Mouse (Mus musculus): Measurements from ENCODE around the gene Sell. TPM values are rescaled to one million over a fixed set of nuclear protein-coding genes. Genes with fewer than 3 reads are reported as not detected.

The Sell gene
- polyA plus RNA-seq, 1 experiment: not detected

DNA sequence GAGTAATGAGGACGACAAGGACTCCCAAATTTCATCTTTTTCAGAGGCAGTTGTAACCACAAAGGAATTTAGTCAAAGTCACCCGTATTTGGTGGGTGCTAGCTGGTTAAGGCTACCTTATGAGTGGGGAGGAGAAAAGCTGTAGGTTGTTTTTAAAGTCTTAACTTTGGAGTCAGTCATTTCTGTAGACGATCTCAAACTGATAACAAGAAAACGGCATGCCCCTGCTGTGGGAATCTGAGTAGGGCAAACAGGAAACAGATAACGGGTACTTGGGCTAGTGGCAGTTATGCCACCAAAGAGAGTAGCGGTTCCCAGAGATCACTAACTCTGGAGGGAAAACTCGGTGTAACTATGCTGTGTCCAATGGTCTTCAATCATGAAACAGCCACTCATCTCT lies 12.0 kb downstream of the Sell start:
- H3K36me3 ChIP-seq (ENCODE audit: control insufficient read depth, insufficient read depth): no peaks in the 10 kb centered on the region
- H3K27me3 ChIP-seq (ENCODE audit: control insufficient read depth, insufficient read depth, insufficient read length): no peaks in the 10 kb centered on the region
- H3K4me3 ChIP-seq: no peak overlapping the region
- H3K79me2 ChIP-seq (ENCODE audit: control insufficient read depth, insufficient read depth): no peaks in the 10 kb centered on the region
- no peak overlapping the region for H3ac ChIP-seq (ENCODE audit: control insufficient read depth, insufficient read length)
- TF ChIP-seq TCF12 (IDR thresholded peaks at IDR 0.05; ENCODE audit: insufficient read depth, poor library complexity, severe bottlenecking) (no peak), POLR2AphosphoS2 (IDR thresholded peaks at IDR 0.05; ENCODE audit: insufficient read length, low read depth) (no peak), TCF3 (IDR thresholded peaks at IDR 0.05; ENCODE audit: insufficient read length, low read depth) (no peak), POLR2A (IDR thresholded peaks at IDR 0.05; ENCODE audit: insufficient read length, low read depth) (no peak), MAX (IDR thresholded peaks at IDR 0.05; ENCODE audit: low read depth) (no peak)
- no peak overlapping the region for H3K4me2 ChIP-seq (ENCODE audit: low read depth)

DNA sequence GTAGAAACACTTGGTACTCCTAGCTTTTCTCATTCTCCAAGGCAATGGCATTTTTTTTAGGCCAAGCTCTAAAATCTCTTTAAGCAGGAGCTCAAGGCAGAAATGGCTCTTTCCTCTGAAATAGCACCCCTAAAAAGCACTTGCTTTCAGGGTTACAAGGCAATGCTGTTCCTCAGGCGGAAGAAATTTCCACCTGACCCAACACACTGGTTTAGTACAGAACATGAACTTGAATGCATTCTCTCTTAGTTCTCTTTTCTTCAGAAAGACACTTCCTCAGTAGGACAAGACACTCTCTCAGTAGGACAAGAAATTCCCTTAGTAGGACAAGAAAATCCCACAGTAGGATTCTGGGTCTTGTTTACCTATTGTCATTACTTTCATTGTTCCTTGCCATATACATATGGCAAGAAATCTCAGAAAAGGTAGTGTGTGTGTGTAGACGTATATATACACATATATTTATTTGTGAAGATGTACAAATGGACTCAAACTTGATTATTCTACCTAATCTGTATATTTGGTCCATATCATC lies 12.9 kb downstream of the Sell start:
- Histone ChIP-seq H3K4me2 (ENCODE audit: low read depth) (no peak overlapping the region), H3K27me3 (ENCODE audit: control insufficient read depth, insufficient read depth, insufficient read length) (no peaks in the 10 kb centered on the region), H3ac (ENCODE audit: control insufficient read depth, insufficient read length) (no peak overlapping the region), H3K79me2 (ENCODE audit: control insufficient read depth, insufficient read depth) (no peaks in the 10 kb centered on the region), H3K4me3 (no peak overlapping the region), H3K36me3 (ENCODE audit: control insufficient read depth, insufficient read depth) (no peaks in the 10 kb centered on the region)
- TF ChIP-seq REST (IDR thresholded peaks at IDR 0.05; ENCODE audit: insufficient read depth, insufficient read length) (no peak), TCF3 (IDR thresholded peaks at IDR 0.05; ENCODE audit: insufficient read length, low read depth) (no peak), USF1 (IDR thresholded peaks at IDR 0.05; ENCODE audit: low read depth) (no peak), E2F4 (IDR thresholded peaks at IDR 0.05; ENCODE audit: insufficient read depth) (no peak), POLR2A (IDR thresholded peaks at IDR 0.05; ENCODE audit: insufficient read length, low read depth) (no peak), MYOD1 (IDR thresholded peaks at IDR 0.05; ENCODE audit: control insufficient read depth in 1 of 3, insufficient read length in 2 of 3, low read depth in 2 of 3) (no peak), MAX (IDR thresholded peaks at IDR 0.05; ENCODE audit: low read depth) (no peak), SRF (IDR thresholded peaks at IDR 0.05; ENCODE audit: control insufficient read depth, insufficient read length, low read depth) (no peak), POLR2AphosphoS2 (IDR thresholded peaks at IDR 0.05; ENCODE audit: insufficient read length, low read depth) (no peak), MYOG (IDR thresholded peaks at IDR 0.05; ENCODE audit: control insufficient read depth in 1 of 3, insufficient read depth in 1 of 3, insufficient read length in 2 of 3, low read depth in 2 of 3) (no peak), CEBPB (IDR thresholded peaks at IDR 0.05; ENCODE audit: insufficient read depth, poor library complexity, severe bottlenecking) (no peak), TCF12 (IDR thresholded peaks at IDR 0.05; ENCODE audit: insufficient read depth, poor library complexity, severe bottlenecking) (no peak)

DNA sequence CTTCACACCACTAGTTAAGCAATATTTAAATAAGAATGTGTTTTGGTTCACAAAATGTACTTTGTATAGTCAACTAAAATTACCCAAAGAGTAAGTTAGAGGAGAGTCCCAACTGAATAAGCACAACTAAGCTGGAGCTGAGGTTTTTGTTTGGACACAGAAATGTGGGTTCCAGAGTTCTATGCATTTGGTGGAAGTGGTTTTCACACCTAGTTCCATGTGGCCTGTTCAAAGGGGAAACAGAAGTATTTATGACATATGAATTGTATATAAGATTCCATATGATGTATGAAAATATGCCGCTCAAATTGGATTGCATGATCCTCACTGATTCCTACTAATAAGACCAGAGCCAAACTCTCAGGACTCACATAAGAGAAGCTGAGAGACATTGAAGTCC lies 13.6 kb downstream of the Sell start:
- TF ChIP-seq MAX (IDR thresholded peaks at IDR 0.05; ENCODE audit: low read depth) (no peak), MYOD1 (IDR thresholded peaks at IDR 0.05; ENCODE audit: control insufficient read depth in 1 of 3, insufficient read length in 2 of 3, low read depth in 2 of 3) (no peak), E2F4 (IDR thresholded peaks at IDR 0.05; ENCODE audit: insufficient read depth) (no peak)
- Histone ChIP-seq H3K4me2 (ENCODE audit: low read depth) (no peak overlapping the region), H3K36me3 (ENCODE audit: control insufficient read depth, insufficient read depth) (no peaks in the 10 kb centered on the region), H3ac (ENCODE audit: control insufficient read depth, insufficient read length) (no peak overlapping the region), H3K27me3 (ENCODE audit: control insufficient read depth, insufficient read depth, insufficient read length) (no peaks in the 10 kb centered on the region), H3K79me2 (ENCODE audit: control insufficient read depth, insufficient read depth) (no peaks in the 10 kb centered on the region), H3K4me3 (no peak overlapping the region)

DNA sequence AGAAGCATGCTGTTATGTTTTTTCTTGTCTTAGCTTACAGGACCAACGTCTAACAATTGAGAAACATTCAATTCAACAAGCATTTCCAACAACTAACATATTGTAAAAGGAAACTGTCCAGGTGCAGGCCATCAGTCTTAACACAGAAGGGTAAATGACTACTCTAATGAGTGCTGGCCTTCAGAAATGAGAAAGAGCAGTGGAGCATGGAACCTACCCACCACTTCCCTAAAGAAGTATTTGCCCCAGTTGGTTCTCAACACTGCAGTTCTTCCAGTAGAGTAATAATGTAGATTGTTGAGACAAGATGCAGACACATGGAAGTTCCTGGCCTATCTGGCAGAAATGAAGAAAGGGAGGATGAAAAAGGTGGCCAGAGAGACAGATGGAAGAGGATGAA lies 14.7 kb downstream of the Sell start:
- H3K4me2 ChIP-seq (ENCODE audit: low read depth): no peak overlapping the region
- H3K4me3 ChIP-seq: no peak overlapping the region
- TF ChIP-seq CEBPB (IDR thresholded peaks at IDR 0.05; ENCODE audit: insufficient read depth, poor library complexity, severe bottlenecking) (no peak), POLR2AphosphoS2 (IDR thresholded peaks at IDR 0.05; ENCODE audit: insufficient read length, low read depth) (no peak), MAX (IDR thresholded peaks at IDR 0.05; ENCODE audit: low read depth) (no peak), MYOD1 (IDR thresholded peaks at IDR 0.05; ENCODE audit: control insufficient read depth in 1 of 3, insufficient read length in 2 of 3, low read depth in 2 of 3) (no peak), TCF3 (IDR thresholded peaks at IDR 0.05; ENCODE audit: insufficient read length, low read depth) (no peak)
- H3K36me3 ChIP-seq (ENCODE audit: control insufficient read depth, insufficient read depth): no peaks in the 10 kb centered on the region
- no peak overlapping the region for H3ac ChIP-seq (ENCODE audit: control insufficient read depth, insufficient read length)
- H3K27me3 ChIP-seq (ENCODE audit: control insufficient read depth, insufficient read depth, insufficient read length): no peaks in the 10 kb centered on the region
- no peaks in the 10 kb centered on the region for H3K79me2 ChIP-seq (ENCODE audit: control insufficient read depth, insufficient read depth)

DNA sequence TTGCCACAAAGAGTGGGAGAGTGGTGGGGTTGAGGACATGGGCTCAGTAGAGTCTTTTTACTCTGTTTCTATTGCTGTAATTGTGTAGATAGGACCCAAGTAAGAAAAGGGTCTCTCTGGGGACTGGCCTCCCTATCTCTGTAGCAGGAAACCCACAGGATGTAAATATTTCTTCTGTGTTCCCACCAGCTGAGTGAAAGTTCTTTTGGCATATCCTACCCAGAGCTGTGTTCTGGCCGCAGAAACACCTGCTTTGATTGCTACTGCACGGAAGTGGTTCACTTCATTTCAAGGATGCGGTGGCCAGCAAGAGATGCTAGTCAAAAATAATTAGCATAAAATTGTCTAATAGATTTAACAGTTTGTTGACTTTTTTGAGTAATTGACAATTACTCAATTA lies 15.2 kb downstream of the Sell start:
- no peak overlapping the region for H3ac ChIP-seq (ENCODE audit: control insufficient read depth, insufficient read length)
- no peaks in the 10 kb centered on the region for H3K36me3 ChIP-seq (ENCODE audit: control insufficient read depth, insufficient read depth)
- H3K79me2 ChIP-seq (ENCODE audit: control insufficient read depth, insufficient read depth): no peaks in the 10 kb centered on the region
- no peak overlapping the region for H3K4me3 ChIP-seq
- TF ChIP-seq TCF3 (IDR thresholded peaks at IDR 0.05; ENCODE audit: insufficient read length, low read depth): no peak
- TF ChIP-seq E2F4 (IDR thresholded peaks at IDR 0.05; ENCODE audit: insufficient read depth): no peak
- TF ChIP-seq SRF (IDR thresholded peaks at IDR 0.05; ENCODE audit: control insufficient read depth, insufficient read length, low read depth): no peak
- no peak for TF ChIP-seq POLR2AphosphoS2 (IDR thresholded peaks at IDR 0.05; ENCODE audit: insufficient read length, low read depth)
- TF ChIP-seq MYOD1 (IDR thresholded peaks at IDR 0.05; ENCODE audit: control insufficient read depth in 1 of 3, insufficient read length in 2 of 3, low read depth in 2 of 3): no peak
- no peak for TF ChIP-seq TCF12 (IDR thresholded peaks at IDR 0.05; ENCODE audit: insufficient read depth, poor library complexity, severe bottlenecking)
- no peak for TF ChIP-seq POLR2A (IDR thresholded peaks at IDR 0.05; ENCODE audit: insufficient read length, low read depth)
- TF ChIP-seq REST (IDR thresholded peaks at IDR 0.05; ENCODE audit: insufficient read depth, insufficient read length): no peak
- TF ChIP-seq MYOG (IDR thresholded peaks at IDR 0.05; ENCODE audit: control insufficient read depth in 1 of 3, insufficient read depth in 1 of 3, insufficient read length in 2 of 3, low read depth in 2 of 3): no peak
- no peak for TF ChIP-seq MAX (IDR thresholded peaks at IDR 0.05; ENCODE audit: low read depth)
- H3K27me3 ChIP-seq (ENCODE audit: control insufficient read depth, insufficient read depth, insufficient read length): no peaks in the 10 kb centered on the region
- no peak overlapping the region for H3K4me2 ChIP-seq (ENCODE audit: low read depth)

Measured in myocyte (in vitro differentiated cells).